Mouse (Mus musculus) forebrain, embryonic 10.5 days (tissue): ENCODE results near the gene Dnajc13. TPM values are rescaled to one million over a fixed set of nuclear protein-coding genes. Genes with fewer than 3 reads are reported as not detected.

ENCODE experiments used
- DNase-seq: peaks from one replicate; pipeline ENCODE4 v3.0.0-alpha.2; 2017; ENCODE audit warnings: low spot score; ENCODE audit errors: extremely low spot score
- H3K27ac ChIP-seq: fragments of 300-500 bp; sonication (generic); 2 replicates; pipeline ENCODE4 v1.5.1; 2016; ENCODE audit warnings: mild to moderate bottlenecking
- H3K27me3 ChIP-seq: fragments of 300-500 bp; sonication (generic); 2 replicates; pipeline ENCODE4 v1.6.1; 2016; ENCODE audit warnings: mild to moderate bottlenecking; ENCODE audit not compliant: poor library complexity, severe bottlenecking
- H3K36me3 ChIP-seq: fragments of 300-500 bp; sonication (generic); replicated peaks from 2 replicates; pipeline ENCODE4 v1.6.1; 2016; ENCODE audit warnings: mild to moderate bottlenecking, moderate library complexity
- H3K4me1 ChIP-seq: fragments of 300-500 bp; sonication (generic); 2 replicates; pipeline ENCODE4 v1.6.1; 2016
- H3K4me3 ChIP-seq: fragments of 300-500 bp; sonication (generic); 2 replicates; pipeline ENCODE4 v1.5.1; 2016; ENCODE audit warnings: mild to moderate bottlenecking, moderate library complexity
- H3K9me3 ChIP-seq: fragments of 300-500 bp; sonication (generic); 2 replicates; pipeline ENCODE4 v1.6.1; 2016; ENCODE audit warnings: mild to moderate bottlenecking, moderate library complexity
- WGBS: fragments of 180-500 bp; shearing (Covaris S2); methylation state at CpG from one replicate; pipeline ENCODE4 v1.1.7; 2016; 5-methylcytosine and 5-hydroxymethylcytosine counted together
- polyA plus RNA-seq: library from polyadenylated mRNA; unstranded; fragments of >200 nt; fragmentation: Nextera tagmentation; extraction: Ambion mirVana; gene quantifications from 2 replicates; pipeline ENCODE4 v1.2.1, GENCODE M21; 2016

Gene Dnajc13
- polyA plus RNA-seq, 1 experiment from 2014 or later: 20.5 TPM

DNA sequence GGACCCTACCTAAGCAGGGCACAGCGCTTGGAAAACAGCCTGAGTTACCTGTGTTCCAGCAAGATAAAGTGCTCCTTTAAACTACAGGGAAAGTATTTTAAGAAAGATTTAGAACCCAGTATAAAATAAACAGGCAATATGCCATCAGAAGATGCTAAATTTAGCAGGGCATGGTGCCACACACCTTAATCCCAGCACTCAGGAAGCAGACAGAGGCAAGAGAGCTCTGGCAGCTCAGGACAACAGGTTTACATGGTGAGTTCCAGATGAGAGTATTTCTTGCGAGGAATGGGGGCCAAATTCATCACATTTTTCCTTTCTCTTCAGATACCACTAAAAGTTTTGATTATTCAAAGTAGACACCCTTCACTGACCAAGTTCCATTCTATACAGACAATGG, 68.8 kb downstream of the Dnajc13 start:
- peaks cover 91% of the 10 kb centered on the region for H3K36me3 ChIP-seq
- 92% methylated on average over 2 of the region's 2 CpGs for WGBS
- H3K4me1 ChIP-seq: no peaks in the 10 kb centered on the region
- no peak overlapping the region for H3K4me3 ChIP-seq
- no peaks in the 10 kb centered on the region for H3K27me3 ChIP-seq
- no peak for DNase-seq
- no peaks in the 10 kb centered on the region for H3K9me3 ChIP-seq
- no peak overlapping the region for H3K27ac ChIP-seq

DNA sequence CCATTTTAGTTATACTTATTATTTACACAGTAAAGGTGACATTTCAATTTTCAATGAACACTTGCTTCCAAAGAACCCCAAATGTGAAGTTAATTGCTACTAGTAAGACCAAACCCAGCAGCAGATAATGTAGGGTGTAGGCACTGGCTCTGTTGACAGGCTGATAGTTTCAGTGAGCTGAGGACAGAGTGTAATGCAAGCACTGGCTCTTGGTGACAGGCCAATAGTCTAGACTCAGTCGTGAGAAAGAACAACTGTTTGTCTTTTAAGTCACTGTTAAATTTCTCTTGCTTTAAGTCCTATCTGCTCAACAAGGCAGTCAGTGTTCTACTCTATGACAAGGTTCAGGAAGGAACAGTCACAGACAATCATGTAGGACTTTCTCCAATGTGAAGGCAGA, 69.4 kb downstream of the Dnajc13 start:
- Histone ChIP-seq H3K4me1 (no peaks in the 10 kb centered on the region), H3K4me3 (no peak overlapping the region), H3K27ac (no peak overlapping the region), H3K27me3 (no peaks in the 10 kb centered on the region), H3K9me3 (no peaks in the 10 kb centered on the region), H3K36me3 (peaks cover 91% of the 10 kb centered on the region)
- no peak for DNase-seq
- 89% methylated on average over 1 of the region's 1 CpGs for WGBS

DNA sequence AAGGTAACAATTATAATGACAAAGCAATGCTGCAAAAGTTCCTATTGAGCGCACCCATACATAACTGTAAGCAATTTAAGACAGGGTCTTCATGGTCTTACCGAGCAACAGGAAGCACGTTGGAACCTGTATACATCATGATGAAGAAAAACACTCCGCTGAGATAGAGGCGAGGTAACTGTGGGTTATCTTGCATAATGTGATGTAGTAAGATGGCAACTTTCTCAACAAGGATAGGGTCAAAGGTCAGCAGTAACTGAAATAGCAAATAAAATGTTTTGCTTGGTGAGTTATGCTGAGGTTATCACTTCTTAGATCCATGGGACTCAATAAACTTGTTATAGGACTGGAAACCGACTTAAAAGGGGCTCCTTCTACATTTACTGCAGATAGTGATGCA, 70.2 kb downstream of the Dnajc13 start:
- Histone ChIP-seq H3K27ac (no peak overlapping the region), H3K27me3 (no peaks in the 10 kb centered on the region), H3K9me3 (no peaks in the 10 kb centered on the region), H3K36me3 (peaks cover 90% of the 10 kb centered on the region), H3K4me1 (no peaks in the 10 kb centered on the region), H3K4me3 (no peak overlapping the region)
- 89% methylated on average over 6 of the region's 6 CpGs for WGBS
- DNase-seq: no peak

DNA sequence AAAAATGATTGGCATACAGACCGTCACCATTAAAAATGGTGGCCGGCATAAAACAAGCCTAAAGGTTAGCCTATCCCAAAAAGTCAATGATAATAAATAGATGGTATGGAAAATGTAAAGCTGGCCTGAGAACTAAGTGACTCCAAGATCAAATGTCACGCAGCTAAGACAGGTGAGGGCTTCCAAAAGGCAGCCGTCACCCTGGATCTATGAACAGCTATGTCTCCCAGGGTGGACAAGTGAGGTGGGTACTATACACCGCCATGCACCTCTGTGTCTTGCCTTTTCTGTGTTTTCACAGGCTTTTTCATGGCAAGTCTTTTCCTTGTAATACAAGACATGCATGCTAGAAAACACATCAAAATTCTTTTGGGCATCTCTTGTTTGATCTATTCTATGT, 73.1 kb downstream of the Dnajc13 start:
- peaks cover 86% of the 10 kb centered on the region for H3K36me3 ChIP-seq
- no peak overlapping the region for H3K4me3 ChIP-seq
- no peak overlapping the region for H3K27ac ChIP-seq
- DNase-seq: no peak
- 94% methylated on average over 5 of the region's 5 CpGs for WGBS
- no peaks in the 10 kb centered on the region for H3K9me3 ChIP-seq
- H3K27me3 ChIP-seq: no peaks in the 10 kb centered on the region
- no peaks in the 10 kb centered on the region for H3K4me1 ChIP-seq

DNA sequence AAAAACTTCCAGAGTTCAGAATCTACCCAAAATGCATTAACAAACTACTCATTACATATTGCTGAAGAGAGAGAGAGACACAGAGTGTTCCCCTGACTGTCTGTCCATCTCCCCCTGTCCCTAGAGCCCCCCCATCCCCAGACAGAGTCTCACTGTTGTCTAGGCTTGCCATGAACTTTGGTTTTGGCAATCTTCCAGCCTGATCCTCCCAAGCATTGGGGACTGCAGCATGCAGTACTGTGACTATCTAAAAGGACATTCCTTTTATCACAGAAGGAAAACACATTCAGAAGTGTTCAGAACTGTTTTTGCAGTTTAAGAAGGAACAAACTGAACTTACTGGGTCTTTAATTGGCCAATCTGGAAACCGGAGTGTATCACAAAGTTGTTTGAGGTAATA, 74.0 kb downstream of the Dnajc13 start:
- Histone ChIP-seq H3K4me3 (no peak overlapping the region), H3K27me3 (no peaks in the 10 kb centered on the region), H3K36me3 (peaks cover 83% of the 10 kb centered on the region), H3K9me3 (no peaks in the 10 kb centered on the region), H3K4me1 (no peaks in the 10 kb centered on the region), H3K27ac (no peak overlapping the region)
- WGBS: 92% methylated on average over 1 of the region's 1 CpGs
- DNase-seq: no peak

DNA sequence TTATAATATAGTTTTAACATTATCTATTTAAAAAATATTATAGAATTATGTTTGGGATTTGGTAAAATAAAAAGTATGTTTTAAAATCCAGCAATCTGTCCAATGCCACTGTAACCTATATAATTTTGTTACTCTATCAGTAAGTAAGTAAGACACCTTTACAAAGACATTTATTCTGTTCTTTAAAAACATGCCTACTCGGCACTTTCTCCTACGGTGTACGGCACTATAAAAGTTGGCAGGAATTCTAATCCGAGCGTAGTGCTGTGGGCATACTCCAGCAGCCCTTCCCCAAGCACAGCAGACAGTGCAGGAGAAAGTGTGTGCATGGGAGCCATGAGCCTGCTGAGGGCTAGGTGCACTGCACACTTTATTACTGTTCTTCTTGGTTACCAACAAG, 75.7 kb downstream of the Dnajc13 start:
- Histone ChIP-seq H3K27ac (no peak overlapping the region), H3K4me3 (no peak overlapping the region), H3K4me1 (peaks cover 8% of the 10 kb centered on the region; the same call in 1 of the 2 replicates), H3K27me3 (no peaks in the 10 kb centered on the region), H3K36me3 (peaks cover 79% of the 10 kb centered on the region), H3K9me3 (no peaks in the 10 kb centered on the region)
- 96% methylated on average over 5 of the region's 5 CpGs for WGBS
- no peak for DNase-seq

DNA sequence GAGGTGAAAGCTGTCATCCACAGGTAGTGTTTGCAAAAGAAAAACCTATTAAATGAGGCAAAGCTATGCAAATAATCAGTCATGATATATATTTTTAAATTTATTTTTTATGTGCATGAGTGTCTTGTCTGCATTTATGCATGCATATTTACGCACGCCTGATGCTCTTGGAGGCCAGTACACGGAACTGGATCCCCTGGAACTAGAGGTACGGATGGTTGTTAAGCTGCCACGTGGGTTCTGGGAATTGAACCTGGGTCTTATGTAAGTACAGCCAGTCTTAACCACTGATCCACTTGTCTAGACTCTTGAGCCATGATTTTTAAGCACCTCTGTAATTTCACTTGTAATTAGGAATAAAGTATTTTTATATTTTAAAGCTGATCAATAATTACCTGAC, 79.5 kb downstream of the Dnajc13 start:
- no peak for DNase-seq
- no peaks in the 10 kb centered on the region for H3K27me3 ChIP-seq
- 93% methylated on average over 5 of the region's 5 CpGs for WGBS
- H3K36me3 ChIP-seq: peaks cover 80% of the 10 kb centered on the region
- H3K4me1 ChIP-seq: peaks cover 12% of the 10 kb centered on the region; the same call in 1 of the 2 replicates
- H3K4me3 ChIP-seq: no peak overlapping the region
- H3K27ac ChIP-seq: no peak overlapping the region
- H3K9me3 ChIP-seq: no peaks in the 10 kb centered on the region

DNA sequence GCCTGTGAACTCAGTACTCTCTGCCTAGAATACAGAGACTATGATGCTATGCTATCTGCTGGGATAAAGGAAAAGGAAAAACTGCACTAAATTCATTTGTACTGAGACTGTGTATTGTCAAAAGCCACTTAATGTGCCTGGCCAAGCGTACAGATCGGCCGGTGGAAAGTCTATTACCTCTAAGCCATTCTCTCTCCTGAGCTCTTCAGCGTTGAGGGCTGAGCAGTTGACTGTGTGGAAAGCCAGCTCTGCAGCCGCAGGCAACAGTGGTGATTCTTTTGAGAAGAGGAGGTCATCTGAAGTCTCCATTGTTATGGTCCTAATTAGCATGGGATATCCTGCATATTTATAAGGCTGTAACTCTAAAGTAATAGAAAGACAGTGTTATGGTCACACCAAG, 80.4 kb downstream of the Dnajc13 start:
- Histone ChIP-seq H3K27me3 (no peaks in the 10 kb centered on the region), H3K27ac (no peak overlapping the region), H3K36me3 (peaks cover 81% of the 10 kb centered on the region), H3K9me3 (no peaks in the 10 kb centered on the region), H3K4me1 (peaks cover 12% of the 10 kb centered on the region; the same call in 1 of the 2 replicates), H3K4me3 (no peak overlapping the region)
- no peak for DNase-seq
- 64% methylated on average over 5 of the region's 5 CpGs for WGBS

DNA sequence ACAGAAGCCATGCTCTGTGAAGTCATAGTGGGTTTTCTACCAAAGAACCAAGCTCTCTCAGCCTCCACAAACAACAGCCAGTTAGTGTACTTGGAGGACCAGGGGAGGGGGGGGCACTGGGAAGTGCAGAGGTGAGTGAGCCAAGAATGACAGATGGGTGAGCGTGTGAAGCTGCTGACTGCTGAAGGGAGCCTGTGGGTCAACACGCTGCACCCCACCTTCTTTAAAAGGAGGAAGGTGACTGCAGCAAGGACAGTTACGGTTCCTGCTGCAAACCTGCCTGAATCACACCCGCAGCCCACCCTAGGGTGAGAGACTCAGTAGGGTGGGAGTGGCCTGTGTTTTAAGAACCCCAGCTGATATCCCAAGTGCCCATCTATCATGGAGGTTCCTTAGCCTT, 81.1 kb downstream of the Dnajc13 start:
- Histone ChIP-seq H3K27me3 (no peaks in the 10 kb centered on the region), H3K27ac (no peak overlapping the region), H3K9me3 (no peaks in the 10 kb centered on the region), H3K36me3 (peaks cover 82% of the 10 kb centered on the region), H3K4me1 (peaks cover 12% of the 10 kb centered on the region; the same call in 1 of the 2 replicates), H3K4me3 (no peak overlapping the region)
- WGBS: 95% methylated on average over 4 of the region's 4 CpGs
- no peak for DNase-seq

DNA sequence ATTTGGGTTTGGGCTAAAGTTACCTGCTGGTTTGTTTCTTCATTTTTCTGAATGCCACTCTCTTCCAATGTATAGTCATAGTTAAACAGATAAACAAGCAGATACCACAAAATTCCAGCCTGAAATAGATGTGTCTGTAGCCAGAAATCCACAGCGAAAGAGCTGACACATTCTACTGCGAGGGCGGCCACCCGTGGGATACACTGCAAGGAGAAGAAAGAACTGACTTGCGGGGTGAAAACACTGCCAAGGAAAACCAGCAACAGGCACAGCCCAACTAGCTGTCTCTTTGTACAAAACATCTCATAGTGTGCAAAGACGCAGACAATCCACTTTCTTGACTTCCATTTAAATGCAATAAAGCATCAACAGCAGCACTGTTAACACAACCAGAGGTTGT, 82.7 kb downstream of the Dnajc13 start:
- Histone ChIP-seq H3K9me3 (no peaks in the 10 kb centered on the region), H3K4me3 (no peak overlapping the region), H3K4me1 (peaks cover 12% of the 10 kb centered on the region; the same call in 1 of the 2 replicates), H3K27ac (no peak overlapping the region), H3K36me3 (peaks cover 85% of the 10 kb centered on the region), H3K27me3 (no peaks in the 10 kb centered on the region)
- no peak for DNase-seq
- 97% methylated on average over 6 of the region's 6 CpGs for WGBS

DNA sequence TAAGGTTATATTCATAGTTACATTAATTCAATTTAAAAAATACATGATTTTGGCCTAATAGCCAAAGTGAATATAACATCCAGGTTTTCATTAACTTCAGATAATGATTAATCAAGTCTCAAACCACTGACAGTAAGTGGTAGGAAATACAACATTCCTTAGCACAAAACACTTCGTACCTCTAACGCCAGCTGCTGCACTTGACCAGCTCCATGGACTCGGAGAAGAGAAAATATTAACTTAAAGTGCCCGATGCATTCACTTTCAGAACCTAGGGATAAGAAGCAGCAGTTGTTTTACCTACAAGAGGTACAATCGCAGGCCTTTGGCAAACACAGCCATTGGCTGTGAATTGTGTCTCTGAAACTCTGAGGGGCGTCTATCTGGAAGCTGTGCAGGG, 90.4 kb downstream of the Dnajc13 start:
- no peaks in the 10 kb centered on the region for H3K9me3 ChIP-seq
- H3K4me3 ChIP-seq: no peak overlapping the region
- WGBS: 98% methylated on average over 6 of the region's 6 CpGs
- H3K36me3 ChIP-seq: peaks cover 93% of the 10 kb centered on the region
- no peak overlapping the region for H3K27ac ChIP-seq
- no peaks in the 10 kb centered on the region for H3K27me3 ChIP-seq
- no peaks in the 10 kb centered on the region for H3K4me1 ChIP-seq
- no peak for DNase-seq

DNA sequence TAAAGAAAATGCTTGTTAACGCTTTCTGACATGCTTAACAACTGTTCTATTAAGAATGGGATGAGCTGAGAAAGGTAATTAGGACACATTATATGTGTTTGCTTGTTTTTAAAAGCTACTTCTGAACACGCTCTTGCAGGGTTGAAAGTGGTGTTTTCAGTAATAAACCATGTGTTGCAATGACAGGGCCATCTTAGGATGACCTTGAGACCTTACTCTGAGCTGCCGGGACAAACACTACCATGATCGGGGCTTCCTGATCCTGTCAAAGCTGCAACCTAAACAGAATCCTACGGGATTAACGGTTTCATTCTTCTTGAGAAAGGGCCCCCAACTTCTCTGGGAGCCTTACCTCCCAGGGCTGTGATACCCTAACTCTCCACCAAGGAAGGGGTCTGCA, 91.1 kb downstream of the Dnajc13 start:
- H3K36me3 ChIP-seq: peaks cover 93% of the 10 kb centered on the region
- H3K4me3 ChIP-seq: no peak overlapping the region
- H3K27ac ChIP-seq: no peak overlapping the region
- WGBS: 93% methylated on average over 6 of the region's 6 CpGs
- no peaks in the 10 kb centered on the region for H3K9me3 ChIP-seq
- no peaks in the 10 kb centered on the region for H3K27me3 ChIP-seq
- H3K4me1 ChIP-seq: no peaks in the 10 kb centered on the region
- DNase-seq: no peak

DNA sequence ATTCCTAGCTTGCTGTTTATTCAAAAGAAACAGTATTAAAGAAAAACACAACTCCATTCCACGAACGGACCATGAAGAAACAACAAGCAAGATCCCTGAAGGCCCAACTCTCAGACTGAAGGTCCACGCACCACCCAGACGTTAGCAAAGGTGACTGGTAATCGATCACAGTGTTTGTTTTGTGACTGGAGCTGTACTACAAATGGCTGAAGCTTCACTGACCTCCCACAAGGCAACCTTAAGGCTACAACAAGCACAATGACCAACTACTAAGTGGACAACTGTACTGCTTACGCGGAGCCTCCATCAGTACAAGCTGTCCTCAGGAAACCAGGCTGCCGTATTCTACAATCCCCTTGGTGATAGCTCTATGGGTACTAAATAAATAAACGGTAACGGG, 92.7 kb downstream of the Dnajc13 start:
- H3K9me3 ChIP-seq: no peaks in the 10 kb centered on the region
- DNase-seq: no peak
- no peaks in the 10 kb centered on the region for H3K27me3 ChIP-seq
- no peak overlapping the region for H3K4me3 ChIP-seq
- no peak overlapping the region for H3K27ac ChIP-seq
- H3K4me1 ChIP-seq: no peaks in the 10 kb centered on the region
- peaks cover 93% of the 10 kb centered on the region for H3K36me3 ChIP-seq
- 97% methylated on average over 10 of the region's 10 CpGs for WGBS

DNA sequence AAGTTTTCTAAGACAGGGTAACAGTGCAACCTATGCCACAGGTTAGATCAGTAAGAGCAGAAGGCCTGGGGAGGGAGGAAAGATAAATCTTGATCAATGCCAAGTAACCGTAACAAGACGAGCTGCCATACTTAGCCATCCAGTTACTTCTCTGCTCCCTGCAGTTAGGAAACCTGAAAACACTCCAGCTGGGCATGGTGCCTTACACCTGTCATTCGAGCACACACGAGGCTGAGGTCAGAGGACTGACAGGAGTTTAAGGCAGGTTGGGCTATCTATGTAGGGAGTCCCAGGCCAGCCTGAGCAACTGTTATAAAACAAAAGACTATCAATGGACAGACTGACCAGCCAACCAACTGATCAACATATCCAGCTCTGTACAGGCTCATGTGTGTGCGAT, 96.8 kb downstream of the Dnajc13 start:
- H3K27me3 ChIP-seq: no peaks in the 10 kb centered on the region
- 94% methylated on average over 5 of the region's 5 CpGs for WGBS
- no peak for DNase-seq
- H3K4me3 ChIP-seq: no peak overlapping the region
- H3K9me3 ChIP-seq: no peaks in the 10 kb centered on the region
- H3K4me1 ChIP-seq: no peaks in the 10 kb centered on the region
- peaks cover 95% of the 10 kb centered on the region for H3K36me3 ChIP-seq
- H3K27ac ChIP-seq: no peak overlapping the region
